In genomic region chr2:99692713-99693112, GRCm38 (mm10) we compare ENCODE assay signal across 26 mouse cellular contexts.
"Had no signal": no experiment of that assay in that cellular context is flagged by ENCODE, and none has a peak within 500 bp of the region (broad histone marks: within the 10 kb centered on the region; RNA-seq: fewer than 3 reads in every experiment).

No protein-coding gene starts in this region.

- H3K27ac ChIP-seq: embryonic facial prominence, embryonic 10.5 days; embryonic facial prominence, embryonic 12.5 days; embryonic facial prominence, embryonic 13.5 days; embryonic facial prominence, embryonic 15.5 days; forebrain, embryonic 10.5 days; forebrain, embryonic 12.5 days; forebrain, embryonic 13.5 days; forebrain, embryonic 15.5 days; gastrocnemius, adult 2 months; heart, adult 2 months; heart, embryonic 10.5 days had no signal

- H3K36me3 ChIP-seq: embryonic facial prominence, embryonic 10.5 days; embryonic facial prominence, embryonic 12.5 days; embryonic facial prominence, embryonic 13.5 days; embryonic facial prominence, embryonic 15.5 days; forebrain, embryonic 10.5 days; forebrain, embryonic 12.5 days; forebrain, embryonic 15.5 days; heart, embryonic 10.5 days had no signal

- H3K9me3 ChIP-seq: embryonic facial prominence, embryonic 10.5 days; embryonic facial prominence, embryonic 12.5 days; embryonic facial prominence, embryonic 13.5 days; embryonic facial prominence, embryonic 15.5 days; forebrain, embryonic 10.5 days; forebrain, embryonic 12.5 days; forebrain, embryonic 13.5 days; forebrain, embryonic 15.5 days; heart, embryonic 10.5 days had no signal

- DNase-seq: cerebellum, adult 9-11 months; cerebellum, postnatal 10 days; cerebellum, postnatal 14 days; cerebellum, postnatal 25 days; cerebellum, postnatal 36 days; embryo, embryonic 11 days; forebrain, postnatal 0 days; gastrocnemius, adult 2 months; gastrocnemius, postnatal 10 days; gastrocnemius, postnatal 14 days; gastrocnemius, postnatal 25 days; gastrocnemius, postnatal 36 days; heart, adult 11 months; heart, adult 18-20 months; heart, adult 2 months had no signal

- H3K4me3 ChIP-seq: embryonic facial prominence, embryonic 10.5 days; embryonic facial prominence, embryonic 12.5 days; embryonic facial prominence, embryonic 13.5 days; embryonic facial prominence, embryonic 15.5 days; erythroblast, embryonic 14.5 days; forebrain, embryonic 10.5 days; forebrain, embryonic 12.5 days; forebrain, embryonic 13.5 days; forebrain, embryonic 15.5 days; gastrocnemius, adult 2 months; heart, adult 2 months; heart, embryonic 10.5 days had no signal

- H3K4me2 ChIP-seq: embryonic facial prominence, embryonic 12.5 days; embryonic facial prominence, embryonic 13.5 days; embryonic facial prominence, embryonic 15.5 days; forebrain, embryonic 12.5 days; forebrain, embryonic 13.5 days; forebrain, embryonic 15.5 days; heart, embryonic 11.5 days had no signal

- H3K27me3 ChIP-seq: embryonic facial prominence, embryonic 12.5 days; embryonic facial prominence, embryonic 13.5 days; embryonic facial prominence, embryonic 15.5 days; forebrain, embryonic 12.5 days; forebrain, embryonic 13.5 days; forebrain, embryonic 15.5 days had no signal

- H3K9ac ChIP-seq: embryonic facial prominence, embryonic 12.5 days; embryonic facial prominence, embryonic 13.5 days; embryonic facial prominence, embryonic 15.5 days; forebrain, embryonic 12.5 days; forebrain, embryonic 13.5 days; forebrain, embryonic 15.5 days; forebrain, postnatal 0 days had no signal

- H3K4me1 ChIP-seq: embryonic facial prominence, embryonic 10.5 days; embryonic facial prominence, embryonic 12.5 days; embryonic facial prominence, embryonic 13.5 days; embryonic facial prominence, embryonic 15.5 days; forebrain, embryonic 10.5 days; forebrain, embryonic 12.5 days; forebrain, embryonic 13.5 days; forebrain, embryonic 15.5 days; heart, embryonic 10.5 days had no signal
